Mouse (Mus musculus) heart, embryonic 10.5 days (tissue): ENCODE data around the gene Urad. TPM values are rescaled to one million over a fixed set of nuclear protein-coding genes. Genes with fewer than 3 reads are reported as not detected.

ENCODE experiments used
- microRNA-seq: library from miRNA; unstranded; fragments of <30 nt; microRNA quantifications from one replicate; pipeline ENCODE4, GENCODE M21; 2017
- polyA plus RNA-seq: library from polyadenylated mRNA; unstranded; fragments of >200 nt; fragmentation: Nextera tagmentation; extraction: Ambion mirVana; gene quantifications from 2 replicates; pipeline ENCODE4 v1.2.1, GENCODE M21; 2016

Gene Urad
- polyA plus RNA-seq, 1 experiment from 2014 or later, result not detected

Small RNAs within 50 kb of the gene (microRNA-seq; reads per million reads assigned to microRNA genes)
- not detected for gene Mir7k

Other genes with a start within 250 kb of the Urad start
- gene Lnx2, start 245.9 kb downstream of the Urad start, polyA plus RNA-seq, result 7.7 and 10.0 TPM in 2 replicates
- gene Polr1d, start 245.4 kb downstream of the Urad start, polyA plus RNA-seq, result 114 and 129 TPM in 2 replicates
- not detected in 2 replicates for gene Gsx1, start 133.7 kb downstream of the Urad start, polyA plus RNA-seq
- 0.44 TPM in 1 of 2 replicates, not detected in the other for gene Pdx1, start 52.5 kb downstream of the Urad start, polyA plus RNA-seq
- gene Cdx2, start 15.2 kb downstream of the Urad start, polyA plus RNA-seq, result not detected in 2 replicates
- gene Flt3, start 78.0 kb upstream of the Urad start, polyA plus RNA-seq, result 0.04 TPM in 1 of 2 replicates, not detected in the other
- gene Pan3, start 107.7 kb upstream of the Urad start, polyA plus RNA-seq, result 31.6 and 38.8 TPM in 2 replicates